Comparison of ENCODE assay signal across 8 mouse cellular contexts in the genomic region with DNA sequence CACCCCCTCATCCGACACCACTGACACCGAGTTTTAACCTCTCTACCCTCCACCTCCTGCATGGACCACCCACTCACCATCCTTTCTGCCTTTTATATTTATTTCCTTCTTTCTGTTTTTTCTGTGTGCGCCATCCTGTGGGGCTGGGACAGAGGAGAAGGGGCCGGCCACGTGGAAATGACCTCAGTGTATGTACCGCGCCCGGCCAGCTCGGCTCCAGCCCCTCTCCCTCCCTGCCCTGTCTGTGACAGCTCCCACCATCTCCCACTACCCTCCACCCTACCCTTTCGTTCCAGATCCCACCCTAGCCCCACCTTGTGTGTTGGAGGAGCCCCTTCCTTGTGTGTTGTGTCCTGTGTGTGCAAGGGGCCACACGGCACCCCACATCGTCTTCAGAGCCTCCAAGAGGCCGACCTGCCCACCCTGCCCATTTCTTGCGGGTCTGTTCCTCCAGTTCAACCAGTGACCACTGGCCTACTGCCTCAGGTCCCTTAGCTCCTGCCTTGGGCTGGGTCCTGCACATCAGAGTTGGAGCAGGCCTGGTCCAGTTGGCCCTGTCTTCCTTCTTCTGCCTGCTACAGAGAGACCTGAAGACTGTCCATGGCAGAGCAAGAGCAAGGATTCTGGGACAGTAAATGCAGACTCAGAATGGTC. TPM values are rescaled to one million over a fixed set of nuclear protein-coding genes. Genes with fewer than 3 reads are reported as not detected.
DNase-seq lines count a peak whose midpoint lies in the region; ATAC-seq and TF ChIP-seq lines count a peak whose summit lies in the region.

No protein-coding gene starts in this region.

- no peak for DNase-seq in gastrocnemius, adult 2 months
- no peak for DNase-seq in gastrocnemius, postnatal 4 days (ENCODE audit: low spot score in 2 of 2)
- DNase-seq in midbrain, embryonic 10.5 days (ENCODE audit: low spot score) = no peak
- DNase-seq in midbrain, postnatal 0 days (ENCODE audit: low spot score) = no peak
- no peak for DNase-seq in hindbrain, postnatal 0 days (ENCODE audit: low spot score)
- no peak for DNase-seq in thymus, postnatal 4 days
- DNase-seq in frontal cortex, postnatal 14 days (ENCODE audit: low spot score in 2 of 2) = no peak

- peak overlapping the region; percentile 83 for H3K27ac ChIP-seq in gastrocnemius, adult 2 months
- H3K27ac ChIP-seq in midbrain, embryonic 10.5 days (replicated peaks) = peak overlapping the region; percentile 86
- no peak overlapping the region for H3K27ac ChIP-seq in midbrain, postnatal 0 days (ENCODE audit: low read depth, low read length)
- H3K27ac ChIP-seq in hindbrain, postnatal 0 days = peak overlapping the region; percentile 76; the same call in 1 of the 2 replicates
- peak overlapping the region; percentile 72 for H3K27ac ChIP-seq in neural tube, embryonic 15.5 days (replicated peaks)

- H3K27me3 ChIP-seq in midbrain, embryonic 10.5 days (ENCODE audit: low read depth, poor library complexity, severe bottlenecking) = peaks cover 29% of the 10 kb centered on the region
- no peaks in the 10 kb centered on the region for H3K27me3 ChIP-seq in midbrain, postnatal 0 days (ENCODE audit: insufficient read depth, low read length)
- H3K27me3 ChIP-seq in hindbrain, postnatal 0 days (ENCODE audit: insufficient read depth, low read length) = no peaks in the 10 kb centered on the region
- H3K27me3 ChIP-seq in neural tube, embryonic 15.5 days (replicated peaks) = no peaks in the 10 kb centered on the region

- intact Hi-C loops in gastrocnemius, adult 2 months (cut with DNase I) = no loop called here

- 70% methylated on average over 14 of the region's 14 CpGs for WGBS in midbrain, embryonic 10.5 days
- 64% methylated on average over 14 of the region's 14 CpGs for WGBS in midbrain, postnatal 0 days
- 49% methylated on average over 13 of the region's 14 CpGs for WGBS in hindbrain, postnatal 0 days
- 55% methylated on average over 14 of the region's 14 CpGs for WGBS in neural tube, embryonic 15.5 days

- TF ChIP-seq CTCF in gastrocnemius, adult 2 months (IDR thresholded peaks at IDR 0.05) = no peak
- TF ChIP-seq CTCF in midbrain, postnatal 0 days (IDR thresholded peaks at IDR 0.05) = no peak
- TF ChIP-seq CTCF in hindbrain, postnatal 0 days (IDR thresholded peaks at IDR 0.05; ENCODE audit: low read depth) = no peak

- H3K9me3 ChIP-seq in midbrain, embryonic 10.5 days (replicated peaks) = no peaks in the 10 kb centered on the region
- H3K9me3 ChIP-seq in midbrain, postnatal 0 days (ENCODE audit: low read length) = no peaks in the 10 kb centered on the region
- H3K9me3 ChIP-seq in hindbrain, postnatal 0 days (ENCODE audit: low read length) = no peaks in the 10 kb centered on the region
- no peaks in the 10 kb centered on the region for H3K9me3 ChIP-seq in neural tube, embryonic 15.5 days (replicated peaks)

- no peak overlapping the region; the same call in 1 of the 2 replicates for H3K9ac ChIP-seq in midbrain, postnatal 0 days (replicated peaks; ENCODE audit: low read length, poor library complexity, severe bottlenecking)
- H3K9ac ChIP-seq in hindbrain, postnatal 0 days (replicated peaks; ENCODE audit: low read length) = peak overlapping the region; percentile 41; the same call in 1 of the 2 replicates
- no peak overlapping the region; the same call in 1 of the 2 replicates for H3K9ac ChIP-seq in neural tube, embryonic 15.5 days (replicated peaks)

- H3K4me1 ChIP-seq in midbrain, embryonic 10.5 days = peaks cover 53% of the 10 kb centered on the region
- H3K4me1 ChIP-seq in midbrain, postnatal 0 days (ENCODE audit: insufficient read depth, low read length) = 0 out of 2 replicates have a peak, but pooled peaks cover 4% of the 10 kb centered on the region
- peaks cover 6% of the 10 kb centered on the region; the same call in 1 of the 2 replicates for H3K4me1 ChIP-seq in hindbrain, postnatal 0 days (ENCODE audit: insufficient read depth, low read length)
- peaks cover 37% of the 10 kb centered on the region for H3K4me1 ChIP-seq in neural tube, embryonic 15.5 days

- no peak overlapping the region for H3K4me2 ChIP-seq in midbrain, postnatal 0 days (ENCODE audit: low read depth, low read length, poor library complexity, severe bottlenecking)
- no peak overlapping the region for H3K4me2 ChIP-seq in hindbrain, postnatal 0 days (ENCODE audit: low read depth, low read length)
- no peak overlapping the region for H3K4me2 ChIP-seq in neural tube, embryonic 15.5 days

- no peak for ATAC-seq in midbrain, postnatal 0 days (ENCODE audit: low FRiP score)
- no peak for ATAC-seq in hindbrain, postnatal 0 days
- no peak for ATAC-seq in neural tube, embryonic 15.5 days (ENCODE audit: low FRiP score)

- peak overlapping the region; percentile 21; the same call in 1 of the 2 replicates for H3K4me3 ChIP-seq in gastrocnemius, adult 2 months
- peak overlapping the region; percentile 22 for H3K4me3 ChIP-seq in midbrain, embryonic 10.5 days
- no peak overlapping the region for H3K4me3 ChIP-seq in midbrain, postnatal 0 days (ENCODE audit: low read depth, low read length)
- no peak overlapping the region for H3K4me3 ChIP-seq in hindbrain, postnatal 0 days (ENCODE audit: low read length)
- H3K4me3 ChIP-seq in neural tube, embryonic 15.5 days (replicated peaks) = no peak overlapping the region

- H3K36me3 ChIP-seq in midbrain, embryonic 10.5 days = peaks cover 3% of the 10 kb centered on the region; the same call in 1 of the 2 replicates
- peaks cover 18% of the 10 kb centered on the region for H3K36me3 ChIP-seq in midbrain, postnatal 0 days (ENCODE audit: insufficient read depth, low read length)
- H3K36me3 ChIP-seq in hindbrain, postnatal 0 days (ENCODE audit: insufficient read depth, low read length) = 0 out of 2 replicates have a peak, but pooled peaks cover 4% of the 10 kb centered on the region
- peaks cover 22% of the 10 kb centered on the region for H3K36me3 ChIP-seq in neural tube, embryonic 15.5 days

RNA-seq across cellular contexts. Expression of gene Ier2, which starts 27.1 kb away (rescaled TPM):
- total RNA-seq in gastrocnemius, adult 2 months (2021) = 1 to 10 TPM; 5.9 to 6.5 TPM
- 10 to 100 TPM; 21.5 to 26.1 TPM for total RNA-seq in gastrocnemius, postnatal 4 days (2021)
- polyA plus RNA-seq in midbrain, embryonic 10.5 days (2016; fragmentation: Nextera tagmentation; extraction: Ambion mirVana) = 63.6 and 78.2 TPM in 2 replicates
- total RNA-seq in midbrain, postnatal 0 days (2014; rRNA removed) = 3.9 and 4.3 TPM in 2 replicates
- polyA plus RNA-seq in midbrain, postnatal 0 days (2015; fragmentation: Nextera tagmentation; extraction: Ambion mirVana) = 12.8 and 14.7 TPM in 2 replicates
- 12.5 and 13.3 TPM in 2 replicates for total RNA-seq in hindbrain, postnatal 0 days (2014; rRNA removed)
- 20.9 TPM in 2 replicates for polyA plus RNA-seq in hindbrain, postnatal 0 days (2015; fragmentation: Nextera tagmentation; extraction: Ambion mirVana)
- polyA plus RNA-seq in neural tube, embryonic 15.5 days (2015; fragmentation: Nextera tagmentation; extraction: Ambion mirVana) = 20.3 and 33.1 TPM in 2 replicates

RNA-seq across cellular contexts. Expression of gene Trmt1, which starts 50.6 kb away (rescaled TPM):
- 10 to 100 TPM; 45.6 to 57.5 TPM for total RNA-seq in gastrocnemius, adult 2 months (2021)
- total RNA-seq in gastrocnemius, postnatal 4 days (2021) = 10 to 100 TPM; 50.5 to 53.8 TPM
- polyA plus RNA-seq in midbrain, embryonic 10.5 days (2016; fragmentation: Nextera tagmentation; extraction: Ambion mirVana) = 56.4 and 58.1 TPM in 2 replicates
- 88.5 and 99.5 TPM in 2 replicates for total RNA-seq in midbrain, postnatal 0 days (2014; rRNA removed)
- 74.2 and 75.0 TPM in 2 replicates for polyA plus RNA-seq in midbrain, postnatal 0 days (2015; fragmentation: Nextera tagmentation; extraction: Ambion mirVana)
- total RNA-seq in hindbrain, postnatal 0 days (2014; rRNA removed) = 69.5 and 93.3 TPM in 2 replicates
- polyA plus RNA-seq in hindbrain, postnatal 0 days (2015; fragmentation: Nextera tagmentation; extraction: Ambion mirVana) = 71.2 and 79.2 TPM in 2 replicates
- 66.7 and 75.1 TPM in 2 replicates for polyA plus RNA-seq in neural tube, embryonic 15.5 days (2015; fragmentation: Nextera tagmentation; extraction: Ambion mirVana)

RNA-seq across cellular contexts. Expression of gene Nacc1, which starts 52.1 kb away (rescaled TPM):
- total RNA-seq in gastrocnemius, adult 2 months (2021) = 10 to 100 TPM; 18.7 to 24.3 TPM
- 10 to 100 TPM; 44.9 to 45.6 TPM for total RNA-seq in gastrocnemius, postnatal 4 days (2021)
- 24.8 and 26.3 TPM in 2 replicates for polyA plus RNA-seq in midbrain, embryonic 10.5 days (2016; fragmentation: Nextera tagmentation; extraction: Ambion mirVana)
- 87.2 and 102 TPM in 2 replicates for total RNA-seq in midbrain, postnatal 0 days (2014; rRNA removed)
- 13.7 and 13.8 TPM in 2 replicates for polyA plus RNA-seq in midbrain, postnatal 0 days (2015; fragmentation: Nextera tagmentation; extraction: Ambion mirVana)
- total RNA-seq in hindbrain, postnatal 0 days (2014; rRNA removed) = 110 and 129 TPM in 2 replicates
- polyA plus RNA-seq in hindbrain, postnatal 0 days (2015; fragmentation: Nextera tagmentation; extraction: Ambion mirVana) = 13.8 and 14.9 TPM in 2 replicates
- 12.3 and 14.1 TPM in 2 replicates for polyA plus RNA-seq in neural tube, embryonic 15.5 days (2015; fragmentation: Nextera tagmentation; extraction: Ambion mirVana)

Comparison
In these comparisons a context has a peak if more than half of its experiments do, and no peak if none do; other contexts are left out.
1. H3K4me3 ChIP-seq: peak in gastrocnemius, adult 2 months (single experiment) and midbrain, embryonic 10.5 days (single experiment); none in midbrain, postnatal 0 days (single experiment), hindbrain, postnatal 0 days (single experiment) and neural tube, embryonic 15.5 days (single experiment).